Mouse (Mus musculus): ENCODE measurements around the gene Ap3d1. TPM values are rescaled to one million over a fixed set of nuclear protein-coding genes. Genes with fewer than 3 reads are reported as not detected.

Ap3d1 gene
- polyA plus RNA-seq, 1 experiment from 2014 or later = 81.7 TPM

DNA sequence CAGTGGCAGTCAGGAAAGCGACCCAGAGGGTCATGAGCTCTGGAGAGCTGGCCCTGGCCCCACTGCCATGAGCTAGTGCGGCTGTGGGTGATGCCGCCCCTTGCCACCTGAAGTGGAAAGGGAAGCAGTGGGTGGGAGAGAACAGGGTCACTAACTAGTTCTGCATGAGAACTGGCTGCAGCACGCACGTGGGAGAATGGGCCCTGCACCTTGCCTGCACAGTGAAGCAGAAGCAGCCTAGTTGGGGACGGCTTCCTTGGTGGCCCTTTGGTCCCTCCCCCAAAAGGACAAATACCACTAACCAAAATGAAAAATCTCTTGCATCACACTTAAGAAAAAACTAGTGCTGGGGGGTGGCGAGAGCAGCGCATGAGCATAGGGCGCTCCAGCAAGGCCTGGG lies 43.5 kb downstream of the Ap3d1 start:
- H3K4me3 ChIP-seq (ENCODE audit: low read depth, low read length) = no peak overlapping the region
- no peaks in the 10 kb centered on the region for H3K27me3 ChIP-seq (ENCODE audit: control insufficient read depth, insufficient read depth, low read length)
- peaks cover 25% of the 10 kb centered on the region for H3K4me1 ChIP-seq (ENCODE audit: control insufficient read depth, insufficient read depth, low read length)
- no peak overlapping the region for H3K27ac ChIP-seq (ENCODE audit: low read length)
- no peak for ATAC-seq (ENCODE audit: insufficient number of reproducible peaks, insufficient read depth, low FRiP score, low read depth)
- no peaks in the 10 kb centered on the region for H3K9me3 ChIP-seq (ENCODE audit: control insufficient read depth, low read depth, low read length)
- H3K4me2 ChIP-seq (replicated peaks; ENCODE audit: low read depth, low read length) = no peak overlapping the region
- WGBS = 93% methylated on average over 9 of the region's 9 CpGs
- no peak overlapping the region for H3K9ac ChIP-seq (replicated peaks; ENCODE audit: low read depth, low read length)
- peaks cover 4% of the 10 kb centered on the region; the same call in 1 of the 2 replicates for H3K36me3 ChIP-seq (ENCODE audit: control insufficient read depth, insufficient read depth, low read length)

DNA sequence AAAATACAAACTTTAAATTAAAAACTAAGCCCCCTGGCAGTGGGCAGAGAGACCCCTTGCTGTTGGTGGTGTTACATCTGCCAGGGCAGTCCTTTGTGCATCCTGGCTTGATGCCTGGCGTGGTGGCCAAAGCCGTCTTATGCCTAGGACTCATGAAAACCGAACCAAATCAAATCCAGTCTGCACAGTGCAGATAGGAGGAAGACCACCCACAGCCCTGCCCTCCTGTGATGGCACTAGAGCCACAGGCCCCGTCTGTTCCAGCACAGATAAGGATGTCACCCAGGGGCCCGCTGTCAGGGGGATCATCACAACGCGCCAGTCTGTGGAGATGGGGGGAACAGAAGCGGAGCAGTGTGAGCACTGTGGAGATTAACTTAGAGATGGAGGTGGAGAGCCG lies 44.3 kb downstream of the Ap3d1 start:
- H3K36me3 ChIP-seq (ENCODE audit: control insufficient read depth, insufficient read depth, low read length) = peaks cover 4% of the 10 kb centered on the region; the same call in 1 of the 2 replicates
- H3K27ac ChIP-seq (ENCODE audit: low read length) = peak overlapping the region; percentile 15; the same call in 1 of the 2 replicates
- H3K4me3 ChIP-seq (ENCODE audit: low read depth, low read length) = no peak overlapping the region
- WGBS = 79% methylated on average over 9 of the region's 9 CpGs
- H3K9ac ChIP-seq (replicated peaks; ENCODE audit: low read depth, low read length) = no peak overlapping the region
- H3K4me1 ChIP-seq (ENCODE audit: control insufficient read depth, insufficient read depth, low read length) = peaks cover 17% of the 10 kb centered on the region
- no peak overlapping the region for H3K4me2 ChIP-seq (replicated peaks; ENCODE audit: low read depth, low read length)
- H3K9me3 ChIP-seq (ENCODE audit: control insufficient read depth, low read depth, low read length) = no peaks in the 10 kb centered on the region
- no peaks in the 10 kb centered on the region for H3K27me3 ChIP-seq (ENCODE audit: control insufficient read depth, insufficient read depth, low read length)
- no peak for ATAC-seq (ENCODE audit: insufficient number of reproducible peaks, insufficient read depth, low FRiP score, low read depth)

DNA sequence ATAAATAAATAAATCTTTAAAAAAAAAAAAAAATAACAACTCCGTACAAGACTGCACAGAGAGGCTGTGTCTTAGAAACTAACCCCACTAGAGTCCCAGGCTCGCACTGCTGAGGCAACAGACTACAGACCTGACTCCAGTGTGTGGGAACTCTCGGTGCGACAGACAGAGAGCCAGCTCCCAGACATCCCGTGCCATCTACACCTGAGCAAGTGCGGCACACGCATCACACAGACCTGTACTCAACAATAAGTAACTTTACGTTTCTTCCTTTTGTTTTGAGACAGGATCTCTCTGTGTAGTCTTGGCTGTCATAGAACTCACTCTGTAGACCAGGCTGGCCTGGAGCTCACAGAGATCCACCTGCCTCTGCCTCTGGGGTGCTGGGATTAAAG lies 44.7 kb downstream of the Ap3d1 start:
- no peak for ATAC-seq (ENCODE audit: insufficient number of reproducible peaks, insufficient read depth, low FRiP score, low read depth)
- no peak overlapping the region; the same call in 1 of the 2 replicates for H3K27ac ChIP-seq (ENCODE audit: low read length)
- H3K36me3 ChIP-seq (ENCODE audit: control insufficient read depth, insufficient read depth, low read length) = peaks cover 4% of the 10 kb centered on the region; the same call in 1 of the 2 replicates
- 91% methylated on average over 8 of the region's 8 CpGs for WGBS
- peaks cover 17% of the 10 kb centered on the region for H3K4me1 ChIP-seq (ENCODE audit: control insufficient read depth, insufficient read depth, low read length)
- H3K27me3 ChIP-seq (ENCODE audit: control insufficient read depth, insufficient read depth, low read length) = no peaks in the 10 kb centered on the region
- H3K9ac ChIP-seq (replicated peaks; ENCODE audit: low read depth, low read length) = no peak overlapping the region
- no peak overlapping the region for H3K4me3 ChIP-seq (ENCODE audit: low read depth, low read length)
- H3K9me3 ChIP-seq (ENCODE audit: control insufficient read depth, low read depth, low read length) = no peaks in the 10 kb centered on the region
- no peak overlapping the region for H3K4me2 ChIP-seq (replicated peaks; ENCODE audit: low read depth, low read length)

- Histone ChIP-seq H3K4me3 (ENCODE audit: low read depth, low read length) (no peak overlapping the region), H3K27ac (ENCODE audit: low read length) (peak overlapping the region; percentile 59; the same call in 1 of the 2 replicates), H3K4me1 (ENCODE audit: control insufficient read depth, insufficient read depth, low read length) (peaks cover 17% of the 10 kb centered on the region), H3K27me3 (ENCODE audit: control insufficient read depth, insufficient read depth, low read length) (no peaks in the 10 kb centered on the region), H3K9me3 (ENCODE audit: control insufficient read depth, low read depth, low read length) (no peaks in the 10 kb centered on the region), H3K9ac (replicated peaks; ENCODE audit: low read depth, low read length) (no peak overlapping the region), H3K36me3 (ENCODE audit: control insufficient read depth, insufficient read depth, low read length) (peaks cover 4% of the 10 kb centered on the region; the same call in 1 of the 2 replicates), H3K4me2 (replicated peaks; ENCODE audit: low read depth, low read length) (no peak overlapping the region)
- ATAC-seq (ENCODE audit: insufficient number of reproducible peaks, insufficient read depth, low FRiP score, low read depth) = no peak
- 58% methylated on average over 11 of the region's 12 CpGs for WGBS
Measured at GRCm38 (mm10) chr10:80696502-80697392, 45.3 kb downstream of the Ap3d1 start.

DNA sequence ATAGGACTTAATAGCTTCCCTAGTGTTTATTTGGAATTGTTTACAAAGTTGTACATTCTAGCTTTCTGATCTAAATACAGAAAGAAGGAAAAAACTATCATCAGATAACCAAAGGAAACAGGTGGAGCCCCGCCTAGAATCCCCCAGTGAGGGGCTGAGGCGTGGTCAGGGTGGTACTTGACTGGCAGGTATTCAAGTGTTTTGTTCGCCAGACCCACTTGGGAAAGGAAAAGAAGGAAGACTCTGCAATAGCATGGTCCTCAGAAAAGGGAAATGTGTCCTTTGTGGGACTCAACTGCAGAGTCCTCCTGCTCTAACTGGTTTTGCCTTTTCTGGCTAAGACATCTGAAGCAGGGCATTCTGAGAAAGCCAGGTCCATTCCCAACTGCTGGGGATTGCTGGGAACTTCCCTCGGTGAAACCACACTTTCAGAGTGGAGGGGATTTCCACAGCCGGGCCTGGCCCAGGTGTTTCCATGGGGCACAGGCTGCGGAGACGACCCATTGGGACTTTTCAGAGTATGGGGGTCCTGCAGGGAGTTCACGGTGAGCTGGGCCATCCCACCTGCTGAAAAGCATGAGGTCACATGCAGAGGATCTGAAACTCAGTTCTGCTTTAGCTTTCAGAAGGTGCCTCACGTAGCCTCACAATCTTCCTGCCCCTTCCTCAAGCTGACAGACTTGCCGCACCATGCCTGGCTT lies 46.1 kb downstream of the Ap3d1 start:
- ATAC-seq (ENCODE audit: insufficient number of reproducible peaks, insufficient read depth, low FRiP score, low read depth) = no peak
- Histone ChIP-seq H3K36me3 (ENCODE audit: control insufficient read depth, insufficient read depth, low read length) (peaks cover 7% of the 10 kb centered on the region), H3K4me2 (replicated peaks; ENCODE audit: low read depth, low read length) (no peak overlapping the region), H3K9ac (replicated peaks; ENCODE audit: low read depth, low read length) (no peak overlapping the region), H3K4me3 (ENCODE audit: low read depth, low read length) (no peak overlapping the region), H3K27me3 (ENCODE audit: control insufficient read depth, insufficient read depth, low read length) (no peaks in the 10 kb centered on the region), H3K9me3 (ENCODE audit: control insufficient read depth, low read depth, low read length) (no peaks in the 10 kb centered on the region), H3K4me1 (ENCODE audit: control insufficient read depth, insufficient read depth, low read length) (peaks cover 15% of the 10 kb centered on the region), H3K27ac (ENCODE audit: low read length) (peak overlapping the region; percentile 59; the same call in 1 of the 2 replicates)
- 57% methylated on average over 10 of the region's 10 CpGs for WGBS

GRCm38 (mm10) chr10:80695186-80695585 lies 46.9 kb downstream of the Ap3d1 start:
- Histone ChIP-seq H3K27me3 (ENCODE audit: control insufficient read depth, insufficient read depth, low read length) (no peaks in the 10 kb centered on the region), H3K27ac (ENCODE audit: low read length) (peak overlapping the region; percentile 21; the same call in 1 of the 2 replicates), H3K4me1 (ENCODE audit: control insufficient read depth, insufficient read depth, low read length) (peaks cover 8% of the 10 kb centered on the region), H3K36me3 (ENCODE audit: control insufficient read depth, insufficient read depth, low read length) (peaks cover 13% of the 10 kb centered on the region), H3K4me2 (replicated peaks; ENCODE audit: low read depth, low read length) (no peak overlapping the region), H3K9me3 (ENCODE audit: control insufficient read depth, low read depth, low read length) (no peaks in the 10 kb centered on the region), H3K4me3 (ENCODE audit: low read depth, low read length) (no peak overlapping the region), H3K9ac (replicated peaks; ENCODE audit: low read depth, low read length) (no peak overlapping the region)
- WGBS = 65% methylated on average over 2 of the region's 2 CpGs
- no peak for ATAC-seq (ENCODE audit: insufficient number of reproducible peaks, insufficient read depth, low FRiP score, low read depth)

GRCm38 (mm10) chr10:80694159-80694938 lies 47.7 kb downstream of the Ap3d1 start:
- 89% methylated on average over 13 of the region's 13 CpGs for WGBS

More at GRCm38 (mm10) chr10:80694159-80694938, 47.7 kb downstream of the Ap3d1 start:
- Histone ChIP-seq H3K27me3 (ENCODE audit: control insufficient read depth, insufficient read depth, low read length) (no peaks in the 10 kb centered on the region), H3K27ac (ENCODE audit: low read length) (no peak overlapping the region), H3K4me3 (ENCODE audit: low read depth, low read length) (no peak overlapping the region), H3K36me3 (ENCODE audit: control insufficient read depth, insufficient read depth, low read length) (peaks cover 21% of the 10 kb centered on the region), H3K9ac (replicated peaks; ENCODE audit: low read depth, low read length) (no peak overlapping the region), H3K9me3 (ENCODE audit: control insufficient read depth, low read depth, low read length) (no peaks in the 10 kb centered on the region), H3K4me1 (ENCODE audit: control insufficient read depth, insufficient read depth, low read length) (peaks cover 3% of the 10 kb centered on the region), H3K4me2 (replicated peaks; ENCODE audit: low read depth, low read length) (no peak overlapping the region)
- ATAC-seq (ENCODE audit: insufficient number of reproducible peaks, insufficient read depth, low FRiP score, low read depth) = no peak
